Mouse (Mus musculus) midbrain, embryonic 15.5 days (tissue): ENCODE measurements at regions not wholly inside any gene's neighbourhood (a gene's known extent, or its start where the extent isn't known, plus 50 kb on each side); places are given as distances from the start of the nearest gene placed in this dataset.

Experiments
- ATAC-seq: fragments of 200-750 bp; cut with Nextera tagmentation; replicated peaks from 2 replicates; pipeline ENCODE4 v1.8.0; 2017; ENCODE audit warnings: moderate TSS enrichment
- H3K27ac ChIP-seq: fragments of 300-500 bp; sonication (generic); 2 replicates; pipeline ENCODE4 v1.5.1; 2015; ENCODE audit warnings: mild to moderate bottlenecking, inconsistent platforms
- H3K27me3 ChIP-seq: fragments of 300-500 bp; sonication (generic); replicated peaks from 2 replicates; pipeline ENCODE4 v1.6.1; 2015; ENCODE audit warnings: inconsistent platforms
- H3K36me3 ChIP-seq: fragments of 300-500 bp; sonication (generic); replicated peaks from 2 replicates; pipeline ENCODE4 v1.6.1; 2015; ENCODE audit warnings: inconsistent platforms
- H3K4me1 ChIP-seq: fragments of 300-500 bp; sonication (generic); 2 replicates; pipeline ENCODE4 v1.6.1; 2015; ENCODE audit warnings: inconsistent platforms
- H3K4me2 ChIP-seq: fragments of 300-500 bp; sonication (generic); 2 replicates; pipeline ENCODE4 v1.6.1; 2015; ENCODE audit warnings: inconsistent platforms, mild to moderate bottlenecking, moderate library complexity
- H3K4me3 ChIP-seq: fragments of 300-500 bp; sonication (generic); 2 replicates; pipeline ENCODE4 v1.5.1; 2015; ENCODE audit warnings: mild to moderate bottlenecking, inconsistent platforms
- H3K9ac ChIP-seq: fragments of 300-500 bp; sonication (generic); 2 replicates; pipeline ENCODE4 v1.6.1; 2015; ENCODE audit warnings: mild to moderate bottlenecking, inconsistent platforms
- H3K9me3 ChIP-seq: fragments of 300-500 bp; sonication (generic); 2 replicates; pipeline ENCODE4 v1.6.1; 2016; ENCODE audit warnings: inconsistent platforms
- WGBS: fragments of 180-500 bp; shearing (Covaris S2); methylation state at CpG from one replicate; pipeline ENCODE4 v1.1.7; 2015; ENCODE audit warnings: mixed read lengths; 5-methylcytosine and 5-hydroxymethylcytosine counted together

DNA sequence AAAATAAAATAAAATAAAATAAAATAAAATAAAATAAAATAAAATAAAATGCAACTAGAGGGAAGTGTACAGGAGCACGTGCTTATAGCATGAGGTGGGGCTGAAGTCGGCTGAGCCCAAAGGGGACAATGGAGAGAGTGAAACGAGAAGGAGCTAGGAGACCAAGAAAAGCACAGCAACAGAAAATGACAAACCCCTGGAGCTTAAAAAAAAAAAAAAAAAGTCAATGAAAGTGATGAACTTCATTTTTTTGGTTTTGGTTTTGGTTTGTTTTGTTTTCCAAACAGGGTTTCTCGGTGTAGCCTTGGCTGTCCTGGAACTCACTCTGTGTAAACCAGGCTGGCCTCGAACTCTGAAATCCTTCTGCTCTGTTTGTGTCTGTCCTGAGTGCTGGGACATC is 51.2 kb upstream of the Chd2 start:
- WGBS: 90% methylated on average over 5 of the region's 5 CpGs
- no peak for ATAC-seq
- Histone ChIP-seq H3K27ac (no peak overlapping the region), H3K4me1 (peaks cover 45% of the 10 kb centered on the region), H3K4me2 (no peak overlapping the region), H3K36me3 (no peaks in the 10 kb centered on the region), H3K4me3 (no peak overlapping the region), H3K27me3 (no peaks in the 10 kb centered on the region), H3K9ac (no peak overlapping the region), H3K9me3 (no peaks in the 10 kb centered on the region)
